Mouse (Mus musculus) limb, embryonic 11.5 days (tissue): ENCODE results near the gene 4933400A11Rik. TPM values are rescaled to one million over a fixed set of nuclear protein-coding genes. Genes with fewer than 3 reads are reported as not detected.

Experiments
- ATAC-seq: fragments of 200-750 bp; cut with Nextera tagmentation; 2 replicates; pipeline ENCODE4 v1.8.0; 2017; ENCODE audit warnings: low read depth; ENCODE audit not compliant: insufficient number of reproducible peaks, low FRiP score, low TSS enrichment
- DNase-seq: peaks from one replicate; pipeline ENCODE4 v3.0.0-alpha.2; 2015; ENCODE audit warnings: low spot score
- H3K27ac ChIP-seq: fragments of 300-500 bp; sonication (generic); replicated peaks from 2 replicates; pipeline ENCODE4 v1.5.1; 2014; ENCODE audit warnings: low read depth, mild to moderate bottlenecking, low read length
- H3K27me3 ChIP-seq: fragments of 300-500 bp; sonication (generic); 2 replicates; pipeline ENCODE4 v1.6.1; 2014; ENCODE audit warnings: mild to moderate bottlenecking, low read length, mixed read lengths; ENCODE audit not compliant: control insufficient read depth, insufficient read depth
- H3K36me3 ChIP-seq: fragments of 300-500 bp; sonication (generic); 2 replicates; pipeline ENCODE4 v1.6.1; 2014; ENCODE audit warnings: mild to moderate bottlenecking, low read length, moderate library complexity, mixed read lengths; ENCODE audit not compliant: control insufficient read depth, insufficient read depth
- H3K4me1 ChIP-seq: fragments of 300-500 bp; sonication (generic); 2 replicates; pipeline ENCODE4 v1.6.1; 2014; ENCODE audit warnings: low read length, mixed read lengths; ENCODE audit not compliant: control insufficient read depth, insufficient read depth
- H3K4me2 ChIP-seq: fragments of 300-500 bp; sonication (generic); 2 replicates; pipeline ENCODE4 v1.6.1; 2014; ENCODE audit warnings: low read depth, mild to moderate bottlenecking, moderate library complexity; ENCODE audit not compliant: severe bottlenecking
- H3K4me3 ChIP-seq: fragments of 300-500 bp; sonication (generic); 2 replicates; pipeline ENCODE4 v1.5.1; 2014; ENCODE audit warnings: low read depth, low read length
- H3K9ac ChIP-seq: fragments of 300-500 bp; sonication (generic); 2 replicates; pipeline ENCODE4 v1.6.1; 2014; ENCODE audit warnings: mild to moderate bottlenecking, low read length
- H3K9me3 ChIP-seq: fragments of 300-500 bp; sonication (generic); 2 replicates; pipeline ENCODE4 v1.6.1; 2016; ENCODE audit warnings: low read length; ENCODE audit not compliant: control insufficient read depth
- WGBS: fragments of 180-500 bp; shearing (Covaris S2); extraction: QIAGEN DNeasy Blood & Tissue Kit; methylation state at CpG from one replicate; pipeline ENCODE4 v1.1.7; 2014; 5-methylcytosine and 5-hydroxymethylcytosine counted together
- polyA plus RNA-seq: library from polyadenylated mRNA; unstranded; fragments of >200 nt; fragmentation: Nextera tagmentation; extraction: Ambion mirVana; gene quantifications from 2 replicates; pipeline ENCODE4 v1.2.1, GENCODE M21; 2014

4933400A11Rik gene
- polyA plus RNA-seq, 1 experiment from 2014 or later = 0.20 TPM

- Histone ChIP-seq H3K27ac (no peak overlapping the region), H3K27me3 (peaks cover 5% of the 10 kb centered on the region), H3K36me3 (no peaks in the 10 kb centered on the region), H3K4me1 (no peaks in the 10 kb centered on the region), H3K9me3 (no peaks in the 10 kb centered on the region), H3K9ac (no peak overlapping the region), H3K4me2 (no peak overlapping the region), H3K4me3 (no peak overlapping the region)
- ATAC-seq = no peak
- WGBS = 44% methylated on average over 4 of the region's 4 CpGs
- DNase-seq = no peak
Observed at GRCm38 (mm10) chrX:169800238-169800637, 20.8 kb upstream of the 4933400A11Rik start.

- Histone ChIP-seq H3K9ac (no peak overlapping the region), H3K27ac (no peak overlapping the region), H3K27me3 (peaks cover 5% of the 10 kb centered on the region), H3K4me3 (no peak overlapping the region), H3K9me3 (no peaks in the 10 kb centered on the region), H3K4me2 (no peak overlapping the region), H3K36me3 (no peaks in the 10 kb centered on the region), H3K4me1 (no peaks in the 10 kb centered on the region)
- DNase-seq (peak; percentile 28), ATAC-seq (no peak)
- WGBS = 11% methylated on average over 11 of the region's 11 CpGs
Observed at GRCm38 (mm10) chrX:169798987-169799680, 19.7 kb upstream of the 4933400A11Rik start.

- H3K36me3 ChIP-seq = no peaks in the 10 kb centered on the region
- DNase-seq = no peak
- ATAC-seq = no peak
- no peak overlapping the region for H3K4me3 ChIP-seq
- H3K9ac ChIP-seq = no peak overlapping the region
- H3K4me2 ChIP-seq = no peak overlapping the region
- H3K9me3 ChIP-seq = no peaks in the 10 kb centered on the region
- no peak overlapping the region for H3K27ac ChIP-seq
- H3K4me1 ChIP-seq = no peaks in the 10 kb centered on the region
- H3K27me3 ChIP-seq = peaks cover 5% of the 10 kb centered on the region
- 83% methylated on average over 3 of the region's 3 CpGs for WGBS
Observed at GRCm38 (mm10) chrX:169797148-169797547, 17.7 kb upstream of the 4933400A11Rik start.

GRCm38 (mm10) chrX:169794831-169795311, 15.4 kb upstream of the 4933400A11Rik start:
- Histone ChIP-seq H3K4me3 (no peak overlapping the region), H3K9ac (no peak overlapping the region), H3K27me3 (no peaks in the 10 kb centered on the region), H3K36me3 (no peaks in the 10 kb centered on the region), H3K9me3 (no peaks in the 10 kb centered on the region), H3K27ac (no peak overlapping the region), H3K4me1 (no peaks in the 10 kb centered on the region), H3K4me2 (no peak overlapping the region)
- ATAC-seq (no peak), DNase-seq (no peak)
- 53% methylated on average over 7 of the region's 7 CpGs for WGBS

GRCm38 (mm10) chrX:169794421-169794820, 15.0 kb upstream of the 4933400A11Rik start:
- WGBS = 69% methylated on average over 4 of the region's 4 CpGs
- no peaks in the 10 kb centered on the region for H3K27me3 ChIP-seq
- ATAC-seq (no peak), DNase-seq (no peak)
- no peaks in the 10 kb centered on the region for H3K36me3 ChIP-seq
- no peak overlapping the region for H3K4me3 ChIP-seq
- no peaks in the 10 kb centered on the region for H3K4me1 ChIP-seq
- no peak overlapping the region for H3K9ac ChIP-seq
- H3K4me2 ChIP-seq = no peak overlapping the region
- no peak overlapping the region for H3K27ac ChIP-seq
- H3K9me3 ChIP-seq = no peaks in the 10 kb centered on the region

- no peaks in the 10 kb centered on the region for H3K9me3 ChIP-seq
- no peak overlapping the region for H3K4me2 ChIP-seq
- 50% methylated on average over 1 of the region's 1 CpGs for WGBS
- DNase-seq (no peak), ATAC-seq (no peak)
- no peaks in the 10 kb centered on the region for H3K27me3 ChIP-seq
- H3K4me3 ChIP-seq = no peak overlapping the region
- H3K36me3 ChIP-seq = no peaks in the 10 kb centered on the region
- no peaks in the 10 kb centered on the region for H3K4me1 ChIP-seq
- no peak overlapping the region for H3K27ac ChIP-seq
- H3K9ac ChIP-seq = no peak overlapping the region
Observed at GRCm38 (mm10) chrX:169792879-169793278, 13.4 kb upstream of the 4933400A11Rik start.

GRCm38 (mm10) chrX:169789702-169790101, 10.3 kb upstream of the 4933400A11Rik start:
- Histone ChIP-seq H3K4me1 (no peaks in the 10 kb centered on the region), H3K9ac (no peak overlapping the region), H3K9me3 (no peaks in the 10 kb centered on the region), H3K36me3 (no peaks in the 10 kb centered on the region), H3K4me3 (no peak overlapping the region), H3K4me2 (no peak overlapping the region), H3K27me3 (no peaks in the 10 kb centered on the region), H3K27ac (no peak overlapping the region)
- 91% methylated on average over 5 of the region's 5 CpGs for WGBS
- DNase-seq = no peak
- no peak for ATAC-seq

GRCm38 (mm10) chrX:169758001-169758400, 21.4 kb downstream of the 4933400A11Rik start:
- H3K4me1 ChIP-seq = no peaks in the 10 kb centered on the region
- no peaks in the 10 kb centered on the region for H3K36me3 ChIP-seq
- no peak overlapping the region for H3K9ac ChIP-seq
- H3K9me3 ChIP-seq = no peaks in the 10 kb centered on the region
- H3K27me3 ChIP-seq = no peaks in the 10 kb centered on the region
- ATAC-seq (no peak), DNase-seq (no peak)
- H3K4me2 ChIP-seq = no peak overlapping the region
- H3K4me3 ChIP-seq = no peak overlapping the region
- H3K27ac ChIP-seq = no peak overlapping the region
- WGBS = 83% methylated on average over 3 of the region's 3 CpGs
